In genomic region chr9:92249987-92250772, GRCm38 (mm10) we compare ENCODE assay signal across 9 mouse cellular contexts. TPM values are rescaled to one million over a fixed set of nuclear protein-coding genes. Genes with fewer than 3 reads are reported as not detected.
DNase-seq lines count a peak whose midpoint lies in the region; ATAC-seq and TF ChIP-seq lines count a peak whose summit lies in the region.
"Had no signal": no experiment of that assay in that cellular context is flagged by ENCODE, and none has a peak within 500 bp of the region (broad histone marks: within the 10 kb centered on the region; RNA-seq: fewer than 3 reads in every experiment).

No protein-coding gene starts in this region.

- no peaks in the 10 kb centered on the region for H3K9me3 ChIP-seq in forebrain, embryonic 13.5 days (replicated peaks)
- H3K9me3 ChIP-seq in liver, postnatal 0 days (ENCODE audit: low read length) = no peaks in the 10 kb centered on the region
- H3K9me3 ChIP-seq in neural tube, embryonic 13.5 days = no peaks in the 10 kb centered on the region

- peak overlapping the region; percentile 27; the same call in 1 of the 2 replicates for H3K27ac ChIP-seq in forebrain, embryonic 13.5 days
- peak overlapping the region; percentile 98 for H3K27ac ChIP-seq in liver, postnatal 0 days (ENCODE audit: low read depth)
- peak overlapping the region; percentile 20 for H3K27ac ChIP-seq in neural tube, embryonic 13.5 days (replicated peaks)

- H3K27me3 ChIP-seq in forebrain, embryonic 13.5 days = no peaks in the 10 kb centered on the region
- no peaks in the 10 kb centered on the region for H3K27me3 ChIP-seq in liver, postnatal 0 days (ENCODE audit: insufficient read depth, low read length)
- H3K27me3 ChIP-seq in neural tube, embryonic 13.5 days = 0 out of 2 replicates have a peak, but pooled peaks cover 5% of the 10 kb centered on the region

- H3K4me2 ChIP-seq in forebrain, embryonic 13.5 days = peak overlapping the region; percentile 84
- peak overlapping the region; percentile 87 for H3K4me2 ChIP-seq in liver, postnatal 0 days (ENCODE audit: low read depth, low read length)
- H3K4me2 ChIP-seq in neural tube, embryonic 13.5 days = peak overlapping the region; percentile 71

- TF ChIP-seq EP300 in liver, postnatal 0 days (IDR thresholded peaks at IDR 0.05; ENCODE audit: low read depth) = peak; percentile 48; the same call in 1 of the 2 replicates

- H3K4me3 ChIP-seq in forebrain, embryonic 13.5 days = peak overlapping the region; percentile 61
- peak overlapping the region; percentile 74 for H3K4me3 ChIP-seq in liver, postnatal 0 days (ENCODE audit: low read depth, low read length)
- peak overlapping the region; percentile 67 for H3K4me3 ChIP-seq in neural tube, embryonic 13.5 days

- peaks cover 15% of the 10 kb centered on the region for H3K4me1 ChIP-seq in forebrain, embryonic 13.5 days
- peaks cover 11% of the 10 kb centered on the region for H3K4me1 ChIP-seq in liver, postnatal 0 days (ENCODE audit: insufficient read depth)
- H3K4me1 ChIP-seq in neural tube, embryonic 13.5 days (replicated peaks) = peaks cover 12% of the 10 kb centered on the region

- 0 out of 2 replicates have a peak, but pooled peaks have one; percentile 11 for TF ChIP-seq CTCF in liver, postnatal 0 days (IDR thresholded peaks at IDR 0.05; ENCODE audit: low read depth)

- no peaks in the 10 kb centered on the region for H3K36me3 ChIP-seq in forebrain, embryonic 13.5 days (ENCODE audit: poor library complexity, severe bottlenecking)
- H3K36me3 ChIP-seq in liver, postnatal 0 days (replicated peaks; ENCODE audit: insufficient read depth, low read length) = no peaks in the 10 kb centered on the region
- no peaks in the 10 kb centered on the region for H3K36me3 ChIP-seq in neural tube, embryonic 13.5 days

- intact Hi-C loops in heart, postnatal 10 days (cut with DNase I) = loop anchor here (5.0 kb wide), 1 partner anchor 207 kb away; the partner anchor contains the start of gene Plscr4

- peak; percentile 93 for DNase-seq in ES-CJ7 (ENCODE audit: low read depth, low spot score)
- peak; percentile 17 for DNase-seq in cerebellum, adult 11 months
- peak; percentile 89 to 92 for DNase-seq in heart, postnatal 10 days
- DNase-seq in kidney, postnatal 36 days = peak; percentile 93 to 94
- DNase-seq in liver, postnatal 0 days = peak; percentile 81
- DNase-seq in telencephalon, adult 2 months (ENCODE audit: low read depth, low spot score) = peak; percentile 15

- H3K9ac ChIP-seq in forebrain, embryonic 13.5 days = peak overlapping the region; percentile 74
- peak overlapping the region; percentile 80 for H3K9ac ChIP-seq in liver, postnatal 0 days (replicated peaks)
- H3K9ac ChIP-seq in neural tube, embryonic 13.5 days = peak overlapping the region; percentile 76

- peak; percentile 93 for ATAC-seq in forebrain, embryonic 13.5 days
- ATAC-seq in liver, postnatal 0 days = peak; percentile 83
- ATAC-seq in neural tube, embryonic 13.5 days (ENCODE audit: low read depth) = peak; percentile 96

- WGBS in forebrain, embryonic 13.5 days = under 1% methylated on average over 40 of the region's 40 CpGs
- WGBS in liver, postnatal 0 days (ENCODE audit: insufficient replicate concordance) = 1% methylated on average over 40 of the region's 40 CpGs
- WGBS in neural tube, embryonic 13.5 days = 1% methylated on average over 40 of the region's 40 CpGs

RNA-seq across cellular contexts. Expression of gene Plscr1, which starts 0.6 kb away (rescaled TPM):
- polyA plus RNA-seq in forebrain, embryonic 13.5 days (2015; fragmentation: Nextera tagmentation; extraction: Ambion mirVana) = 12.5 and 13.4 TPM in 2 replicates
- total RNA-seq in heart, postnatal 10 days (2021) = 10 to 100 TPM; 14.5 to 16.7 TPM
- polyA plus RNA-seq in liver, postnatal 0 days (2015; fragmentation: Nextera tagmentation; extraction: Ambion mirVana) = 38.8 and 47.1 TPM in 2 replicates
- 10.6 and 10.9 TPM in 2 replicates for polyA plus RNA-seq in neural tube, embryonic 13.5 days (2015; fragmentation: Nextera tagmentation; extraction: Ambion mirVana)

RNA-seq across cellular contexts. Expression of gene Plscr2, which starts 25.2 kb away (rescaled TPM):
- polyA plus RNA-seq in forebrain, embryonic 13.5 days (2015; fragmentation: Nextera tagmentation; extraction: Ambion mirVana) = 0.14 and 0.40 TPM in 2 replicates
- total RNA-seq in heart, postnatal 10 days (2021) = 10 to 100 TPM; 21.5 to 24.8 TPM
- 2.2 and 2.3 TPM in 2 replicates for polyA plus RNA-seq in liver, postnatal 0 days (2015; fragmentation: Nextera tagmentation; extraction: Ambion mirVana)
- 1.1 and 1.3 TPM in 2 replicates for polyA plus RNA-seq in neural tube, embryonic 13.5 days (2015; fragmentation: Nextera tagmentation; extraction: Ambion mirVana)

RNA-seq across cellular contexts. Expression of gene Plscr5, which starts 57.4 kb away (rescaled TPM):
- polyA plus RNA-seq in forebrain, embryonic 13.5 days (2015; fragmentation: Nextera tagmentation; extraction: Ambion mirVana) = 0.18 and 0.29 TPM in 2 replicates
- not detected for total RNA-seq in heart, postnatal 10 days (2021)
- not detected in 2 replicates for polyA plus RNA-seq in liver, postnatal 0 days (2015; fragmentation: Nextera tagmentation; extraction: Ambion mirVana)
- polyA plus RNA-seq in neural tube, embryonic 13.5 days (2015; fragmentation: Nextera tagmentation; extraction: Ambion mirVana) = 0.84 and 1.2 TPM in 2 replicates
- polyA plus RNA-seq: frontal cortex, adult 2 months had no signal

RNA-seq across cellular contexts. Expression of gene 1700057G04Rik, which starts 59.0 kb away (rescaled TPM):
- not detected in 2 replicates for polyA plus RNA-seq in forebrain, embryonic 13.5 days (2015; fragmentation: Nextera tagmentation; extraction: Ambion mirVana)
- total RNA-seq in heart, postnatal 10 days (2021) = not detected
- not detected in 2 replicates for polyA plus RNA-seq in liver, postnatal 0 days (2015; fragmentation: Nextera tagmentation; extraction: Ambion mirVana)
- not detected in 2 replicates for polyA plus RNA-seq in neural tube, embryonic 13.5 days (2015; fragmentation: Nextera tagmentation; extraction: Ambion mirVana)
- polyA plus RNA-seq: frontal cortex, adult 2 months had no signal

Comparison
In these comparisons a context has a peak if more than half of its experiments do, and no peak if none do; other contexts are left out.
1. Peak in every context shown above with its lines: DNase-seq, ATAC-seq, H3K4me3 ChIP-seq and H3K27ac ChIP-seq.
2. DNase-seq: peak in every context shown above with its lines; median percentile 94 in kidney, postnatal 36 days; 93 in ES-CJ7; 90 in heart, postnatal 10 days; 81 in liver, postnatal 0 days; 17 in cerebellum, adult 11 months; 15 in telencephalon, adult 2 months.
3. H3K27ac ChIP-seq: peak in every context shown above with its lines; median percentile 98 in liver, postnatal 0 days; 27 in forebrain, embryonic 13.5 days; 20 in neural tube, embryonic 13.5 days.